Mouse (Mus musculus) embryonic facial prominence, embryonic 13.5 days (tissue): ENCODE data around the gene Rpl10a. TPM values are rescaled to one million over a fixed set of nuclear protein-coding genes. Genes with fewer than 3 reads are reported as not detected.

ENCODE experiments used
- ATAC-seq: fragments of 200-750 bp; cut with Nextera tagmentation; 2 replicates; pipeline ENCODE4 v1.8.0; 2017; ENCODE audit warnings: low read depth; ENCODE audit not compliant: insufficient number of reproducible peaks, insufficient read depth, low FRiP score, low TSS enrichment
- H3K27ac ChIP-seq: fragments of 300-500 bp; sonication (generic); 2 replicates; pipeline ENCODE4 v1.5.1; 2015; ENCODE audit warnings: moderate library complexity, mild to moderate bottlenecking, inconsistent platforms
- H3K27me3 ChIP-seq: fragments of 300-500 bp; sonication (generic); 2 replicates; pipeline ENCODE4 v1.6.1; 2015; ENCODE audit warnings: mild to moderate bottlenecking, inconsistent platforms
- H3K36me3 ChIP-seq: fragments of 300-500 bp; sonication (generic); 2 replicates; pipeline ENCODE4 v1.6.1; 2015; ENCODE audit warnings: mild to moderate bottlenecking, inconsistent platforms
- H3K4me1 ChIP-seq: fragments of 300-500 bp; sonication (generic); 2 replicates; pipeline ENCODE4 v1.6.1; 2015; ENCODE audit warnings: inconsistent platforms
- H3K4me2 ChIP-seq: fragments of 300-500 bp; sonication (generic); 2 replicates; pipeline ENCODE4 v1.6.1; 2015; ENCODE audit warnings: moderate library complexity, mild to moderate bottlenecking, inconsistent platforms
- H3K4me3 ChIP-seq: fragments of 300-500 bp; sonication (generic); 2 replicates; pipeline ENCODE4 v1.5.1; 2015; ENCODE audit warnings: mild to moderate bottlenecking, inconsistent platforms
- H3K9ac ChIP-seq: fragments of 300-500 bp; sonication (generic); 2 replicates; pipeline ENCODE4 v1.6.1; 2015; ENCODE audit warnings: mild to moderate bottlenecking, inconsistent platforms
- H3K9me3 ChIP-seq: fragments of 300-500 bp; sonication (generic); 2 replicates; pipeline ENCODE4 v1.6.1; 2016; ENCODE audit warnings: inconsistent platforms
- WGBS: fragments of 180-500 bp; shearing (Covaris S2); methylation state at CpG from one replicate; pipeline ENCODE4 v1.1.7; 2015; ENCODE audit warnings: mixed read lengths; 5-methylcytosine and 5-hydroxymethylcytosine counted together
- polyA plus RNA-seq: library from polyadenylated mRNA; unstranded; fragments of >200 nt; fragmentation: Nextera tagmentation; extraction: Ambion mirVana; gene quantifications from 2 replicates; pipeline ENCODE4 v1.2.1, GENCODE M21; 2015

Gene Rpl10a
- polyA plus RNA-seq, 1 experiment from 2014 or later = 701 TPM

- no peaks in the 10 kb centered on the region for H3K9me3 ChIP-seq
- 81% methylated on average over 3 of the region's 3 CpGs for WGBS
- H3K4me2 ChIP-seq = no peak overlapping the region
- no peaks in the 10 kb centered on the region for H3K27me3 ChIP-seq
- H3K4me3 ChIP-seq = no peak overlapping the region
- peaks cover 25% of the 10 kb centered on the region for H3K4me1 ChIP-seq
- H3K27ac ChIP-seq = no peak overlapping the region
- no peak for ATAC-seq
- no peak overlapping the region for H3K9ac ChIP-seq
- peaks cover 3% of the 10 kb centered on the region for H3K36me3 ChIP-seq
These were observed 17.4 kb upstream of the Rpl10a start for GRCm38 (mm10) chr17:28310831-28311230.

GRCm38 (mm10) chr17:28311366-28312132 is 16.7 kb upstream of the Rpl10a start:
- no peak overlapping the region for H3K4me3 ChIP-seq
- no peak for ATAC-seq
- H3K36me3 ChIP-seq = peaks cover 10% of the 10 kb centered on the region
- peaks cover 26% of the 10 kb centered on the region for H3K4me1 ChIP-seq
- 0 out of 2 replicates have a peak overlapping the region, but pooled peaks have one; percentile 36 for H3K9ac ChIP-seq
- no peak overlapping the region for H3K4me2 ChIP-seq
- H3K27me3 ChIP-seq = no peaks in the 10 kb centered on the region
- WGBS = 54% methylated on average over 5 of the region's 5 CpGs
- H3K27ac ChIP-seq = no peak overlapping the region
- no peaks in the 10 kb centered on the region for H3K9me3 ChIP-seq

- Histone ChIP-seq H3K4me1 (peaks cover 26% of the 10 kb centered on the region), H3K4me3 (peak overlapping the region; percentile 87), H3K9ac (peak overlapping the region; percentile 32; the same call in 1 of the 2 replicates), H3K4me2 (peak overlapping the region; percentile 72), H3K27me3 (no peaks in the 10 kb centered on the region), H3K36me3 (peaks cover 20% of the 10 kb centered on the region), H3K27ac (peak overlapping the region; percentile 55), H3K9me3 (no peaks in the 10 kb centered on the region)
- WGBS = 22% methylated on average over 17 of the region's 17 CpGs
- no peak for ATAC-seq
These were observed 15.7 kb upstream of the Rpl10a start for GRCm38 (mm10) chr17:28312232-28313211.

GRCm38 (mm10) chr17:28313212-28313879 is 14.9 kb upstream of the Rpl10a start, which contains the start of gene Fance:
Fance (plus strand) TSS chr17:28313519.
- under 1% methylated on average over 69 of the region's 69 CpGs for WGBS
- no peaks in the 10 kb centered on the region for H3K27me3 ChIP-seq
- H3K4me2 ChIP-seq = peak within 1 kb of the TSS; percentile 72
- H3K4me1 ChIP-seq = peaks cover 24% of the 10 kb centered on the region
- H3K9ac ChIP-seq = peak within 1 kb of the TSS; percentile 97
- peak within 1 kb of the TSS; percentile 87 for H3K4me3 ChIP-seq
- ATAC-seq = peak; percentile 97
- H3K36me3 ChIP-seq = peaks cover 28% of the 10 kb centered on the region
- peak within 1 kb of the TSS; percentile 92 for H3K27ac ChIP-seq
- no peaks in the 10 kb centered on the region for H3K9me3 ChIP-seq

GRCm38 (mm10) chr17:28313880-28314225 is 14.4 kb upstream of the Rpl10a start:
- peak overlapping the region; percentile 97 for H3K9ac ChIP-seq
- H3K9me3 ChIP-seq = no peaks in the 10 kb centered on the region
- no peaks in the 10 kb centered on the region for H3K27me3 ChIP-seq
- H3K36me3 ChIP-seq = peaks cover 33% of the 10 kb centered on the region
- H3K4me2 ChIP-seq = peak overlapping the region; percentile 72
- H3K27ac ChIP-seq = peak overlapping the region; percentile 92
- H3K4me1 ChIP-seq = peaks cover 20% of the 10 kb centered on the region
- ATAC-seq = peak; percentile 15; the same call in 1 of the 2 replicates
- H3K4me3 ChIP-seq = peak overlapping the region; percentile 87
- 2% methylated on average over 11 of the region's 11 CpGs for WGBS

- no peaks in the 10 kb centered on the region for H3K9me3 ChIP-seq
- H3K4me3 ChIP-seq = no peak overlapping the region
- H3K27ac ChIP-seq = no peak overlapping the region
- peaks cover 20% of the 10 kb centered on the region for H3K4me1 ChIP-seq
- peaks cover 48% of the 10 kb centered on the region for H3K36me3 ChIP-seq
- no peak for ATAC-seq
- H3K27me3 ChIP-seq = no peaks in the 10 kb centered on the region
- H3K4me2 ChIP-seq = peak overlapping the region; percentile 29; the same call in 1 of the 2 replicates
- 63% methylated on average over 20 of the region's 20 CpGs for WGBS
- peak overlapping the region; percentile 53 for H3K9ac ChIP-seq
These were observed 12.6 kb upstream of the Rpl10a start for GRCm38 (mm10) chr17:28315611-28316160.

- Histone ChIP-seq H3K4me1 (peaks cover 20% of the 10 kb centered on the region), H3K4me2 (no peak overlapping the region), H3K27ac (no peak overlapping the region), H3K9me3 (no peaks in the 10 kb centered on the region), H3K36me3 (peaks cover 56% of the 10 kb centered on the region), H3K4me3 (no peak overlapping the region), H3K27me3 (no peaks in the 10 kb centered on the region), H3K9ac (no peak overlapping the region)
- 89% methylated on average over 9 of the region's 9 CpGs for WGBS
- no peak for ATAC-seq
These were observed 11.8 kb upstream of the Rpl10a start for GRCm38 (mm10) chr17:28316476-28316875.

- Histone ChIP-seq H3K27ac (no peak overlapping the region), H3K36me3 (peaks cover 61% of the 10 kb centered on the region), H3K9ac (no peak overlapping the region), H3K27me3 (no peaks in the 10 kb centered on the region), H3K4me1 (peaks cover 20% of the 10 kb centered on the region), H3K4me2 (no peak overlapping the region), H3K9me3 (no peaks in the 10 kb centered on the region), H3K4me3 (no peak overlapping the region)
- 64% methylated on average over 8 of the region's 8 CpGs for WGBS
- ATAC-seq = no peak
These were observed 11.2 kb upstream of the Rpl10a start for GRCm38 (mm10) chr17:28317091-28317490.

- Histone ChIP-seq H3K4me3 (no peak overlapping the region), H3K36me3 (peaks cover 67% of the 10 kb centered on the region), H3K4me1 (peaks cover 20% of the 10 kb centered on the region), H3K9me3 (no peaks in the 10 kb centered on the region), H3K9ac (no peak overlapping the region), H3K27ac (no peak overlapping the region), H3K4me2 (no peak overlapping the region), H3K27me3 (no peaks in the 10 kb centered on the region)
- ATAC-seq = no peak
- 80% methylated on average over 9 of the region's 9 CpGs for WGBS
These were observed 10.5 kb upstream of the Rpl10a start for GRCm38 (mm10) chr17:28317725-28318124.

GRCm38 (mm10) chr17:28321700-28322099 is 6.6 kb upstream of the Rpl10a start:
- Histone ChIP-seq H3K27me3 (no peaks in the 10 kb centered on the region), H3K9me3 (peaks cover 5% of the 10 kb centered on the region; the same call in 1 of the 2 replicates), H3K9ac (no peak overlapping the region), H3K4me3 (no peak overlapping the region), H3K36me3 (peaks cover 86% of the 10 kb centered on the region), H3K27ac (no peak overlapping the region), H3K4me1 (no peaks in the 10 kb centered on the region), H3K4me2 (no peak overlapping the region)
- WGBS = 98% methylated on average over 4 of the region's 4 CpGs
- ATAC-seq = no peak

- no peak overlapping the region for H3K9ac ChIP-seq
- ATAC-seq = no peak
- H3K4me1 ChIP-seq = peaks cover 8% of the 10 kb centered on the region
- WGBS = 88% methylated on average over 8 of the region's 8 CpGs
- H3K27me3 ChIP-seq = no peaks in the 10 kb centered on the region
- H3K9me3 ChIP-seq = peaks cover 5% of the 10 kb centered on the region; the same call in 1 of the 2 replicates
- H3K36me3 ChIP-seq = peaks cover 65% of the 10 kb centered on the region
- no peak overlapping the region for H3K4me3 ChIP-seq
- H3K4me2 ChIP-seq = no peak overlapping the region
- no peak overlapping the region for H3K27ac ChIP-seq
These were observed 4.5 kb upstream of the Rpl10a start for GRCm38 (mm10) chr17:28323786-28324185.
